27 mouse cellular contexts compared by ENCODE assay signal in the genomic region with DNA sequence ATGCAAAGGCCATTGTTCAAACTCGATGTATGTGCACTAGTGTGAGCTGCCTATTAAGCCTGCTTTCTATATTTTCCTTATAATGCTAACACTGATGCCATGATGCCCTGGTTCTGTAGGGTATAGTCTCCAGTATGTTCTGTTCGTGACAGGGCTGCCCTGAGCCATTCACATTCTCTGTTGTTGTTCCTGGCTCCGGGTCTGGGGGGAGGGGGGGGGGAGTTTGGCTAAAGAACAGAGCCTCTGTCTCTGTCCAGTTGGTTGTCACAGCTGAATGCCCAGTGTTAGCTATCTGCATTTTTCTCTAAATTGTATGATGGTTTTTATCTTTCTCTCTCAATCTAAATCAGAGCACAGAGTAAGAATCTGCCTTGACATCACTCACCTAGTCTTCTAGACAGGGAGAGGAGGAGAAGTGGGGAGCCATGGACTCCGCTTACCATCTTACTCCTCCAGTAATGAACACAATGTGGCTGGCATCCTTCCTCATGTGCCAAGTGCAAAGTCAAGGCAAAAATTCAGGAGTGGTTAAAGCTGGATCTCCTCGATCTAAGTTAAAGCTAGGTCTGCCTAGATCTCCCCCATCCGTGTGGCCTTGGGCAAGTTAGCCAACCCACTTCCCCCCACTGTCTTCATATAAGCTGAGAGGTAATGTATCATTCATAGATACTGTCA.
DNase-seq lines count a peak whose midpoint lies in the region; ATAC-seq and TF ChIP-seq lines count a peak whose summit lies in the region.
"Had no signal": no experiment of that assay in that cellular context is flagged by ENCODE, and none has a peak within 500 bp of the region (broad histone marks: within the 10 kb centered on the region; RNA-seq: fewer than 3 reads in every experiment).

No protein-coding gene starts in this region.

- no peaks in the 10 kb centered on the region for H3K36me3 ChIP-seq in hindbrain, embryonic 15.5 days
- H3K36me3 ChIP-seq in hindbrain, embryonic 12.5 days: no peaks in the 10 kb centered on the region
- no peaks in the 10 kb centered on the region for H3K36me3 ChIP-seq in kidney, embryonic 14.5 days (ENCODE audit: control insufficient read depth, insufficient read depth, low read length)
- H3K36me3 ChIP-seq: midbrain, embryonic 13.5 days had no signal

- WGBS in hindbrain, embryonic 15.5 days: 61% methylated on average over 6 of the region's 6 CpGs
- WGBS in hindbrain, embryonic 12.5 days: 70% methylated on average over 6 of the region's 6 CpGs
- WGBS in kidney, embryonic 14.5 days: 73% methylated on average over 6 of the region's 6 CpGs

- H3K4me3 ChIP-seq in hindbrain, embryonic 15.5 days: no peak overlapping the region
- H3K4me3 ChIP-seq in hindbrain, embryonic 12.5 days: no peak overlapping the region
- H3K4me3 ChIP-seq in kidney, embryonic 14.5 days (ENCODE audit: low read length): no peak overlapping the region
- no peak overlapping the region for H3K4me3 ChIP-seq in left cerebral cortex, adult 2 months
- H3K4me3 ChIP-seq: erythroblast, embryonic 14.5 days; heart, embryonic 13.5 days; midbrain, embryonic 13.5 days; stomach, embryonic 15.5 days had no signal

- no peaks in the 10 kb centered on the region for H3K9me3 ChIP-seq in hindbrain, embryonic 15.5 days
- no peaks in the 10 kb centered on the region for H3K9me3 ChIP-seq in hindbrain, embryonic 12.5 days (replicated peaks)
- no peaks in the 10 kb centered on the region for H3K9me3 ChIP-seq in kidney, embryonic 14.5 days (ENCODE audit: control insufficient read depth, low read length)
- H3K9me3 ChIP-seq: heart, embryonic 13.5 days; midbrain, embryonic 13.5 days; stomach, embryonic 15.5 days had no signal

- H3K4me2 ChIP-seq in hindbrain, embryonic 15.5 days: no peak overlapping the region
- no peak overlapping the region for H3K4me2 ChIP-seq in hindbrain, embryonic 12.5 days (replicated peaks)
- H3K4me2 ChIP-seq in kidney, embryonic 14.5 days (replicated peaks; ENCODE audit: low read depth, low read length): no peak overlapping the region
- H3K4me2 ChIP-seq: heart, embryonic 13.5 days; midbrain, embryonic 13.5 days; stomach, embryonic 15.5 days had no signal

- TF ChIP-seq CTCF in left cerebral cortex, adult 2 months (IDR thresholded peaks at IDR 0.05): no peak

- peaks cover 7% of the 10 kb centered on the region for H3K4me1 ChIP-seq in hindbrain, embryonic 15.5 days (replicated peaks)
- H3K4me1 ChIP-seq in hindbrain, embryonic 12.5 days: no peaks in the 10 kb centered on the region; the same call in 1 of the 2 replicates
- peaks cover 11% of the 10 kb centered on the region; the same call in 1 of the 2 replicates for H3K4me1 ChIP-seq in kidney, embryonic 14.5 days (ENCODE audit: control insufficient read depth, insufficient read depth, low read length)

- 0 out of 2 replicates have a peak overlapping the region, but pooled peaks have one; percentile 18 for H3K27ac ChIP-seq in hindbrain, embryonic 15.5 days (replicated peaks)
- no peak overlapping the region for H3K27ac ChIP-seq in hindbrain, embryonic 12.5 days
- H3K27ac ChIP-seq in kidney, embryonic 14.5 days (ENCODE audit: low read depth, low read length): peak overlapping the region; percentile 66; the same call in 1 of the 2 replicates
- peak overlapping the region; percentile 62; the same call in 1 of the 2 replicates for H3K27ac ChIP-seq in left cerebral cortex, adult 2 months
- H3K27ac ChIP-seq: liver, embryonic 14.5 days; macrophage; midbrain, embryonic 13.5 days; stomach, embryonic 15.5 days had no signal

- no peak for DNase-seq in kidney, postnatal 10 days
- DNase-seq in left cerebral cortex, adult 2 months (ENCODE audit: extremely low spot score in 1 of 2, low spot score in 2 of 2): no peak
- no peak for DNase-seq in left cerebral cortex, adult 8-10 months (ENCODE audit: low spot score in 2 of 2)
- DNase-seq in embryo, embryonic 9.5 days (ENCODE audit: extremely low spot score): no peak
- DNase-seq: adrenal gland, postnatal 25 days; cerebellum, adult 18-20 months; gastrocnemius, postnatal 10 days; heart, postnatal 10 days; kidney, adult 8-10 months; layer of hippocampus, postnatal 36 days; liver; lung, adult 2 months; lung, postnatal 10 days; retina, postnatal 1 day; right cerebral cortex, postnatal 14 days had no signal

- no peaks in the 10 kb centered on the region for H3K27me3 ChIP-seq in hindbrain, embryonic 15.5 days
- no peaks in the 10 kb centered on the region for H3K27me3 ChIP-seq in hindbrain, embryonic 12.5 days
- no peaks in the 10 kb centered on the region for H3K27me3 ChIP-seq in kidney, embryonic 14.5 days (ENCODE audit: control insufficient read depth, insufficient read depth, low read length)
- H3K27me3 ChIP-seq: midbrain, embryonic 13.5 days; stomach, embryonic 15.5 days had no signal

- no peak overlapping the region for H3K9ac ChIP-seq in hindbrain, embryonic 15.5 days
- no peak overlapping the region for H3K9ac ChIP-seq in hindbrain, embryonic 12.5 days
- no peak overlapping the region for H3K9ac ChIP-seq in kidney, embryonic 14.5 days (ENCODE audit: low read depth, low read length)
- H3K9ac ChIP-seq: heart, embryonic 13.5 days; liver, embryonic 14.5 days; midbrain, embryonic 13.5 days; stomach, embryonic 15.5 days had no signal

- ATAC-seq in hindbrain, embryonic 15.5 days (ENCODE audit: low FRiP score, low read depth): peak; percentile 54; the same call in 1 of the 2 replicates
- ATAC-seq in hindbrain, embryonic 12.5 days (ENCODE audit: low FRiP score): no peak
- no peak for ATAC-seq in kidney, embryonic 14.5 days (ENCODE audit: low FRiP score, low TSS enrichment)
- ATAC-seq: CD4-positive, CD25-positive, alpha-beta regulatory T cell, adult 4 months; forebrain, embryonic 16.5 days; inflammation-experienced regulatory T-cells, adult 6 months; midbrain, embryonic 13.5 days had no signal

- intact Hi-C loops in left cerebral cortex, adult 2 months (cut with DNase I): no loop called here
